Mouse (Mus musculus): ENCODE data around the gene Dhx58. TPM values are rescaled to one million over a fixed set of nuclear protein-coding genes. Genes with fewer than 3 reads are reported as not detected.
"Not testable (repeated sequence)": the region's sequence is repeated elsewhere in the genome, so short reads cannot be mapped to it uniquely, and the experiment has no call there.

Gene Dhx58
- polyA plus RNA-seq, 1 experiment from 2014 or later = 3.5 TPM

GRCm38 (mm10) chr11:100688443-100688842 lies 15.6 kb downstream of the Dhx58 start:
- H3K36me3 ChIP-seq = no peaks in the 10 kb centered on the region
- 83% methylated on average over 4 of the region's 4 CpGs for WGBS
- no peak for DNase-seq (ENCODE audit: low spot score)

DNA sequence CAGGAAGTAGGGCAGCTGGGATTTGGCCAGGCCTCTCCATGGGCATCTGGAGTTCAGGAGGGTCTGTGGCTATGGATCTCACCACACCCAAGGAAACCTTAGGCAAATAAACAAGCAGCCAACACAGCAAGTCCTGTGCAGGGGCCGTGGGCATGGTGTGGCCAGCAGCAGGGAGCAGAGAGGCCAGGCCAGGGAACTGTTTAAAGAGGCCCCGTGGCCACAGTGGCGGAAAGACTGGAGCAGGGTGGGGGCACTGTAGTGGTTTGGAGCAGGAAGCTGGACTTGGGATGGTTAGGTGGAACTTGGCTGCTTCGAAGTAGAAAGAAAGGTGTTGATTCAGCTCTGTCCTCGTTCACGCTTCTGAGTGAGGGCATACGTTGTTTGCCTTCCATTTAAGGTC lies 16.8 kb downstream of the Dhx58 start:
- Histone ChIP-seq H3K4me1 (peaks cover 7% of the 10 kb centered on the region), H3K4me3 (no peak overlapping the region), H3K27ac (replicated peaks) (no peak overlapping the region), H3K36me3 (no peaks in the 10 kb centered on the region), H3K27me3 (ENCODE audit: low read depth, poor library complexity, severe bottlenecking) (peaks cover 25% of the 10 kb centered on the region), H3K9me3 (replicated peaks) (no peaks in the 10 kb centered on the region)
- DNase-seq (ENCODE audit: low spot score) = no peak
- 79% methylated on average over 7 of the region's 7 CpGs for WGBS

More at GRCm38 (mm10) chr11:100688443-100688842, 15.6 kb downstream of the Dhx58 start:
- Histone ChIP-seq H3K9me3 (replicated peaks) (no peaks in the 10 kb centered on the region), H3K27me3 (ENCODE audit: low read depth, poor library complexity, severe bottlenecking) (peaks cover 37% of the 10 kb centered on the region), H3K4me3 (no peak overlapping the region), H3K27ac (replicated peaks) (no peak overlapping the region), H3K4me1 (peaks cover 19% of the 10 kb centered on the region)

- no peaks in the 10 kb centered on the region for H3K36me3 ChIP-seq
- H3K4me3 ChIP-seq = no peak overlapping the region
- no peaks in the 10 kb centered on the region for H3K9me3 ChIP-seq (replicated peaks)
- DNase-seq (ENCODE audit: low spot score) = no peak
- WGBS = 94% methylated on average over 2 of the region's 3 CpGs
- no peak overlapping the region for H3K27ac ChIP-seq (replicated peaks)
- H3K4me1 ChIP-seq = no peaks in the 10 kb centered on the region
- H3K27me3 ChIP-seq (ENCODE audit: low read depth, poor library complexity, severe bottlenecking) = peaks cover 6% of the 10 kb centered on the region
Measured at GRCm38 (mm10) chr11:100685371-100685770, 18.7 kb downstream of the Dhx58 start.

GRCm38 (mm10) chr11:100684084-100684483 lies 20.0 kb downstream of the Dhx58 start:
- WGBS = 78% methylated on average over 2 of the region's 2 CpGs
- no peak for DNase-seq (ENCODE audit: low spot score)
- H3K4me3 ChIP-seq = no peak overlapping the region
- no peaks in the 10 kb centered on the region for H3K36me3 ChIP-seq
- no peaks in the 10 kb centered on the region for H3K4me1 ChIP-seq
- H3K27ac ChIP-seq (replicated peaks) = no peak overlapping the region
- no peaks in the 10 kb centered on the region for H3K27me3 ChIP-seq (ENCODE audit: low read depth, poor library complexity, severe bottlenecking)
- H3K9me3 ChIP-seq (replicated peaks) = no peaks in the 10 kb centered on the region

- no peaks in the 10 kb centered on the region for H3K9me3 ChIP-seq (replicated peaks)
- DNase-seq (ENCODE audit: low spot score) = no peak
- H3K27me3 ChIP-seq (ENCODE audit: low read depth, poor library complexity, severe bottlenecking) = peaks cover 3% of the 10 kb centered on the region; the same call in 1 of the 2 replicates
- H3K36me3 ChIP-seq = no peaks in the 10 kb centered on the region
- 77% methylated on average over 5 of the region's 5 CpGs for WGBS
- no peak overlapping the region for H3K27ac ChIP-seq (replicated peaks)
- H3K4me3 ChIP-seq = no peak overlapping the region
- H3K4me1 ChIP-seq = peaks cover 6% of the 10 kb centered on the region
Measured at GRCm38 (mm10) chr11:100682526-100682925, 21.5 kb downstream of the Dhx58 start.

DNA sequence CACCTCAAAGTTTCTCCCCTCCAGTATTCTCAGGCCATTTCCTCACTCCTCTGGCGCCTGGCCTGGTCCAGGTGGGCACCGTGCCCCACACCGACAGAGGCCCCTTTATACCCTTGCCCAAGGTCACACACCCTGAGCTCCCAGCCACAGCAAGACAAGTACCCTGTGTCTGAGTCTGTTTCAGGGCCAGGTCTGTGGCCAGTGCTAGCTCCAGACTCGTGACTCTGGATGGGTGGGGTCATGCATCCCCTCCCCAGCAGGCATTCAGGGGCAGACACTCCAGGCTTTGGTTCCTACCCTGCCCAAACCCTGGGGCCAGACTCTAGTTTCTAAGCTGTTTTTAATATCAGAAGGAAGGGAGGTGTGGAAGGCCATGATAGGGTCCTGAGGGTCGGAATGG lies 22.2 kb downstream of the Dhx58 start:
- H3K27me3 ChIP-seq (ENCODE audit: low read depth, poor library complexity, severe bottlenecking) = peaks cover 7% of the 10 kb centered on the region
- DNase-seq (ENCODE audit: low spot score) = no peak
- WGBS = 79% methylated on average over 5 of the region's 5 CpGs
- H3K27ac ChIP-seq (replicated peaks) = no peak overlapping the region
- H3K36me3 ChIP-seq = no peaks in the 10 kb centered on the region
- no peaks in the 10 kb centered on the region for H3K9me3 ChIP-seq (replicated peaks)
- no peak overlapping the region for H3K4me3 ChIP-seq
- H3K4me1 ChIP-seq = peaks cover 10% of the 10 kb centered on the region

- 64% methylated on average over 7 of the region's 7 CpGs for WGBS
- DNase-seq (ENCODE audit: low spot score) = no peak
- no peak overlapping the region for H3K27ac ChIP-seq (replicated peaks)
- H3K36me3 ChIP-seq = no peaks in the 10 kb centered on the region
- H3K4me3 ChIP-seq = no peak overlapping the region
- H3K4me1 ChIP-seq = peaks cover 19% of the 10 kb centered on the region
- peaks cover 26% of the 10 kb centered on the region for H3K27me3 ChIP-seq (ENCODE audit: low read depth, poor library complexity, severe bottlenecking)
- no peaks in the 10 kb centered on the region for H3K9me3 ChIP-seq (replicated peaks)
Measured at GRCm38 (mm10) chr11:100677810-100678209, 26.3 kb downstream of the Dhx58 start.

GRCm38 (mm10) chr11:100673169-100673568 lies 30.9 kb downstream of the Dhx58 start:
- H3K27ac ChIP-seq (replicated peaks) = peak overlapping the region; percentile 79
- H3K36me3 ChIP-seq = no peaks in the 10 kb centered on the region
- 3% methylated on average over 23 of the region's 23 CpGs for WGBS
- peaks cover 25% of the 10 kb centered on the region for H3K4me1 ChIP-seq
- peaks cover 43% of the 10 kb centered on the region for H3K27me3 ChIP-seq (ENCODE audit: low read depth, poor library complexity, severe bottlenecking)
- H3K9me3 ChIP-seq (replicated peaks) = 0 out of 2 replicates have a peak, but pooled peaks cover 4% of the 10 kb centered on the region
- peak overlapping the region; percentile 42 for H3K4me3 ChIP-seq
- DNase-seq (ENCODE audit: low spot score) = peak; percentile 42

DNA sequence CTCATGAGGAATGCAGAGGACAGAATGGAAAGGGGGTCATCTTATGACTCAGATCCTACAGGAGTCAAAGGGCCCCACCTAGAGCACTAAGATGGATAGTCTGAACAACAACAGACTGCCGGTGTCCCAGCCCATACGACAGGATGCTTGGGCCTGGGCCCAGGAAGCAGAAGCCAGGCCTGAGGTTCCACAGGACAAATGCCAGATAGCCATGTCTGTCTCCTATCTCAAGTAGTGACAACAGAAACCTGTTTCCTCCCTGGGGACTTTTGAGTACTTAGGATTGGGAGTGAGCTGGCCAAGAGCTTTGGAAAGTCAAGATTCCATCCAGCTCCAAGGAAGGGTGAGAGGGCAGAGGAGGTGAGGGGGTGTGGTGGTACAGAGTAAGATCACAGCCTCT lies 32.1 kb downstream of the Dhx58 start:
- no peak for DNase-seq (ENCODE audit: low spot score)
- Histone ChIP-seq H3K4me3 (no peak overlapping the region), H3K27ac (replicated peaks) (no peak overlapping the region), H3K9me3 (replicated peaks) (0 out of 2 replicates have a peak, but pooled peaks cover 4% of the 10 kb centered on the region), H3K4me1 (peaks cover 15% of the 10 kb centered on the region), H3K36me3 (no peaks in the 10 kb centered on the region), H3K27me3 (ENCODE audit: low read depth, poor library complexity, severe bottlenecking) (peaks cover 36% of the 10 kb centered on the region)
- WGBS = 85% methylated on average over 2 of the region's 2 CpGs

GRCm38 (mm10) chr11:100671049-100671448 lies 33.0 kb downstream of the Dhx58 start:
- Histone ChIP-seq H3K4me1 (peaks cover 15% of the 10 kb centered on the region), H3K27ac (replicated peaks) (no peak overlapping the region), H3K4me3 (no peak overlapping the region), H3K36me3 (no peaks in the 10 kb centered on the region), H3K27me3 (ENCODE audit: low read depth, poor library complexity, severe bottlenecking) (peaks cover 36% of the 10 kb centered on the region), H3K9me3 (replicated peaks) (0 out of 2 replicates have a peak, but pooled peaks cover 4% of the 10 kb centered on the region)
- WGBS = 94% methylated on average over 1 of the region's 1 CpGs
- no peak for DNase-seq (ENCODE audit: low spot score)

- WGBS = 77% methylated on average over 10 of the region's 10 CpGs
- no peak overlapping the region for H3K4me3 ChIP-seq
- H3K36me3 ChIP-seq = no peaks in the 10 kb centered on the region
- no peak overlapping the region for H3K27ac ChIP-seq (replicated peaks)
- DNase-seq (ENCODE audit: low spot score) = no peak
- peaks cover 13% of the 10 kb centered on the region for H3K4me1 ChIP-seq
- no peaks in the 10 kb centered on the region for H3K27me3 ChIP-seq (ENCODE audit: low read depth, poor library complexity, severe bottlenecking)
- H3K9me3 ChIP-seq (replicated peaks) = no peaks in the 10 kb centered on the region
Measured at GRCm38 (mm10) chr11:100659806-100660205, 44.3 kb downstream of the Dhx58 start.

- peak; percentile 29 for DNase-seq (ENCODE audit: low spot score)
- H3K27ac ChIP-seq (replicated peaks) = no peak overlapping the region; the same call in 1 of the 2 replicates
- H3K36me3 ChIP-seq = no peaks in the 10 kb centered on the region
- H3K4me1 ChIP-seq = peaks cover 13% of the 10 kb centered on the region
- H3K4me3 ChIP-seq = no peak overlapping the region
- peaks cover 12% of the 10 kb centered on the region for H3K27me3 ChIP-seq (ENCODE audit: low read depth, poor library complexity, severe bottlenecking)
- WGBS = 11% methylated on average over 6 of the region's 6 CpGs
- no peaks in the 10 kb centered on the region for H3K9me3 ChIP-seq (replicated peaks)
Measured at GRCm38 (mm10) chr11:100656458-100656857, 47.6 kb downstream of the Dhx58 start.

GRCm38 (mm10) chr11:100655589-100655988 lies 48.5 kb downstream of the Dhx58 start:
- DNase-seq (ENCODE audit: low spot score); H3K9me3 ChIP-seq (replicated peaks); H3K27ac ChIP-seq (replicated peaks); H3K36me3 ChIP-seq; H3K4me3 ChIP-seq: not testable (repeated sequence)
- 58% methylated on average over 3 of the region's 3 CpGs for WGBS
- peaks cover 21% of the 10 kb centered on the region for H3K27me3 ChIP-seq (ENCODE audit: low read depth, poor library complexity, severe bottlenecking)
- H3K4me1 ChIP-seq = peaks cover 13% of the 10 kb centered on the region

DNA sequence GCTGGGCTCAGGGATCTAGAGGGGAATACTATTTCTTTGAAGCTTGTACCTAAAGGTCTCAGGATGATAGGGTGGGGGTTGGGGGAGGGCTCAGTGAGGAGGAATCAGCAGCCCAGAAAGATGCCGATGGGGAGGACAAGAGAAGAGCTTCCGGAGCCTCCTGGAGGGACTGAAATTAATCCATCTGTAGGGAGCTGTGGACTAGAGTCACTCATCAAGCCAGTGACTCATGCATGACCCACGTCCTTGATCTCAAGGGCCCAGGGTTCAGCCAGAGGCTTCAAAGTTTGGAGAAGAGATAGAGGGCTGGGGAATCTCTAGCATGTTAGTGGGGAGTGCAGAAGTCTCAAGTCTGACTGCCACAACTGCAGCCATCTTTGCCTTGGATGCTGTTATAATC lies 52.3 kb downstream of the Dhx58 start:
- peaks cover 48% of the 10 kb centered on the region for H3K27me3 ChIP-seq (ENCODE audit: low read depth, poor library complexity, severe bottlenecking)
- H3K9me3 ChIP-seq (replicated peaks) = no peaks in the 10 kb centered on the region
- WGBS = 16% methylated on average over 3 of the region's 3 CpGs
- no peak overlapping the region for H3K27ac ChIP-seq (replicated peaks)
- peaks cover 8% of the 10 kb centered on the region for H3K4me1 ChIP-seq
- H3K36me3 ChIP-seq = no peaks in the 10 kb centered on the region
- H3K4me3 ChIP-seq = no peak overlapping the region
- DNase-seq (ENCODE audit: low spot score) = no peak

Data from midbrain, embryonic 10.5 days (tissue).